Comparison of ENCODE assay signal across 8 mouse cellular contexts in the genomic region with DNA sequence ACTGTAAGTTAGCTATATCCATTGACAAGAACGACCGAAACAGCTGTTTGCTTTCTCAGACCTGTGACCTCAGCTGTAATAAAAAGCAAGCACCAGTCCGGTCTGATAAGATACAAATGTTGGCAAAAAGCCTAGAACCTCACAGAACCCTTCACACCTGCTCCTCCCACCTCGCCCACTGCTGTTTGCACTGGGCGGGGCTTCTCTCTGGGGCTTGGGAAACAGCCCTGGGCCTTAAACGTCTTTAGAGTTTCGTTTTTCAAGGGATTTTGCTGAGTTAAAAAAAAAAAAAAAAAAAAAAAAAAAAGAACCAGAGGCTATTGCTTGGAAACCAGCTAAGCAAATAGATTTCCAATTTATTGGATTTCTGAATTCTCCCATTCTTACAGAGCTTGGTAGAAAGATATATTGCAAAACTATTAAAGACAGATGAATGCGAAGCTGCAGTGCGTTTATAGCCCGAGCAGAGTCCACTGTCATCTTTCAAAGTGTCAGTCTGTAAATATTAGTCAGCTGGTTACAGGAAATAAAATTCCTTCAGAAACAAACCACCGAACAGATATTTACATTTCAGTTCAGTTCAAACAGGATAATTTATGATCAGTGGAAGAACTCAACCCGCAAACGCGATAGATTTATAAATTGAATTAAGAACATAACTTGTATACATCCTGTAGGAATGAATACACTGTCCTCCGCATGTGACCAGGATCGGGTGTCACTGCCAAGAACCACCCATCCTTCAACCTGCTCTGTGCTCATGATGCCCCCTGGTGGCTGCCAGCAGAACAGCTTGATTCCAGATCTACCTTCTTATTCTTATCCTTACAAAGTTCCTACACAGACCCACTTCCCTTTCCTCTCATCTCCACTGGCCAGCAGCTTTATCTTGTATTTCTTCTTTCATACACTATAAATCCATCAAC. TPM values are rescaled to one million over a fixed set of nuclear protein-coding genes. Genes with fewer than 3 reads are reported as not detected.
DNase-seq lines count a peak whose midpoint lies in the region; ATAC-seq and TF ChIP-seq lines count a peak whose summit lies in the region.

No protein-coding gene starts in this region.

- H3K9me3 ChIP-seq in ES-Bruce4 (replicated peaks; ENCODE audit: control insufficient read depth, insufficient read depth, low read length, poor library complexity, severe bottlenecking) = no peaks in the 10 kb centered on the region
- no peaks in the 10 kb centered on the region for H3K9me3 ChIP-seq in forebrain, embryonic 12.5 days
- no peaks in the 10 kb centered on the region for H3K9me3 ChIP-seq in heart, postnatal 0 days (replicated peaks; ENCODE audit: control insufficient read depth, low read length)
- H3K9me3 ChIP-seq in liver, embryonic 15.5 days (replicated peaks) = no peaks in the 10 kb centered on the region
- no peaks in the 10 kb centered on the region for H3K9me3 ChIP-seq in neural tube, embryonic 11.5 days (ENCODE audit: control insufficient read depth, low read length)
- H3K9me3 ChIP-seq in stomach, embryonic 16.5 days (replicated peaks; ENCODE audit: control insufficient read depth, low read length) = no peaks in the 10 kb centered on the region

- WGBS in forebrain, embryonic 12.5 days = 25% methylated on average over 16 of the region's 16 CpGs
- WGBS in heart, postnatal 0 days = 6% methylated on average over 16 of the region's 16 CpGs
- WGBS in liver, embryonic 15.5 days (ENCODE audit: insufficient replicate concordance) = 7% methylated on average over 16 of the region's 16 CpGs
- 24% methylated on average over 16 of the region's 16 CpGs for WGBS in neural tube, embryonic 11.5 days
- WGBS in stomach, embryonic 16.5 days = 7% methylated on average over 16 of the region's 16 CpGs

- peak; percentile 64; the same call in 1 of the 2 replicates for TF ChIP-seq EP300 in ES-Bruce4 (IDR thresholded peaks at IDR 0.05; ENCODE audit: insufficient read depth, low read depth, low read length)
- no peak for TF ChIP-seq EP300 in heart, postnatal 0 days (IDR thresholded peaks at IDR 0.05; ENCODE audit: low read depth)

- H3K9ac ChIP-seq in ES-Bruce4 (ENCODE audit: low read depth, poor library complexity, severe bottlenecking) = no peak overlapping the region
- no peak overlapping the region for H3K9ac ChIP-seq in forebrain, embryonic 12.5 days
- H3K9ac ChIP-seq in heart, postnatal 0 days (replicated peaks; ENCODE audit: low read depth, low read length) = no peak overlapping the region
- no peak overlapping the region for H3K9ac ChIP-seq in liver, embryonic 15.5 days
- H3K9ac ChIP-seq in neural tube, embryonic 11.5 days (ENCODE audit: low read length) = no peak overlapping the region
- no peak overlapping the region for H3K9ac ChIP-seq in stomach, embryonic 16.5 days (ENCODE audit: low read length)

- no peak for TF ChIP-seq POLR2A in ES-Bruce4 (IDR thresholded peaks at IDR 0.05; ENCODE audit: insufficient read depth, low read length)

- H3K4me3 ChIP-seq in ES-Bruce4 (ENCODE audit: low read depth, low read length) = no peak overlapping the region
- H3K4me3 ChIP-seq in forebrain, embryonic 12.5 days (replicated peaks) = no peak overlapping the region
- H3K4me3 ChIP-seq in heart, postnatal 0 days (ENCODE audit: low read depth, low read length) = peak overlapping the region; percentile 28
- H3K4me3 ChIP-seq in liver, embryonic 15.5 days (replicated peaks) = peak overlapping the region; percentile 39
- no peak overlapping the region for H3K4me3 ChIP-seq in neural tube, embryonic 11.5 days (ENCODE audit: low read depth, low read length)
- H3K4me3 ChIP-seq in stomach, embryonic 16.5 days (replicated peaks; ENCODE audit: low read length) = peak overlapping the region; percentile 34

- ATAC-seq in cerebellum, adult (ENCODE audit: insufficient number of reproducible peaks, low FRiP score, low TSS enrichment) = peak; percentile 83
- peak; percentile 70 for ATAC-seq in forebrain, embryonic 12.5 days (ENCODE audit: low FRiP score)
- peak; percentile 86 for ATAC-seq in heart, postnatal 0 days (ENCODE audit: insufficient read depth, low read depth)
- ATAC-seq in liver, embryonic 15.5 days (ENCODE audit: insufficient read depth) = peak; percentile 85
- peak; percentile 73; the same call in 1 of the 2 replicates for ATAC-seq in neural tube, embryonic 11.5 days (ENCODE audit: insufficient read depth, low FRiP score, low TSS enrichment)
- ATAC-seq in stomach, embryonic 16.5 days (ENCODE audit: insufficient read depth, low FRiP score) = peak; percentile 85

- no peaks in the 10 kb centered on the region for H3K4me1 ChIP-seq in ES-Bruce4 (ENCODE audit: control insufficient read depth, insufficient read depth, low read length)
- no peaks in the 10 kb centered on the region for H3K4me1 ChIP-seq in forebrain, embryonic 12.5 days
- H3K4me1 ChIP-seq in heart, postnatal 0 days (ENCODE audit: control insufficient read depth, insufficient read depth) = peaks cover 17% of the 10 kb centered on the region
- peaks cover 11% of the 10 kb centered on the region for H3K4me1 ChIP-seq in liver, embryonic 15.5 days (replicated peaks)
- no peaks in the 10 kb centered on the region for H3K4me1 ChIP-seq in neural tube, embryonic 11.5 days (ENCODE audit: control insufficient read depth, insufficient read depth, low read length)
- H3K4me1 ChIP-seq in stomach, embryonic 16.5 days (ENCODE audit: control insufficient read depth, insufficient read depth, low read length) = peaks cover 26% of the 10 kb centered on the region; the same call in 1 of the 2 replicates

- no peaks in the 10 kb centered on the region for H3K36me3 ChIP-seq in ES-Bruce4 (ENCODE audit: control insufficient read depth, insufficient read depth, low read length, poor library complexity, severe bottlenecking)
- no peaks in the 10 kb centered on the region for H3K36me3 ChIP-seq in forebrain, embryonic 12.5 days (replicated peaks)
- no peaks in the 10 kb centered on the region for H3K36me3 ChIP-seq in heart, postnatal 0 days (replicated peaks; ENCODE audit: control insufficient read depth, insufficient read depth, low read length)
- H3K36me3 ChIP-seq in liver, embryonic 15.5 days (replicated peaks) = no peaks in the 10 kb centered on the region
- H3K36me3 ChIP-seq in neural tube, embryonic 11.5 days (ENCODE audit: control insufficient read depth, insufficient read depth, low read length) = no peaks in the 10 kb centered on the region
- no peaks in the 10 kb centered on the region for H3K36me3 ChIP-seq in stomach, embryonic 16.5 days (ENCODE audit: control insufficient read depth, insufficient read depth, low read length)

- H3K4me2 ChIP-seq in forebrain, embryonic 12.5 days = no peak overlapping the region
- H3K4me2 ChIP-seq in heart, postnatal 0 days (ENCODE audit: low read depth, low read length) = peak overlapping the region; percentile 60
- H3K4me2 ChIP-seq in liver, embryonic 15.5 days = peak overlapping the region; percentile 68
- no peak overlapping the region for H3K4me2 ChIP-seq in neural tube, embryonic 11.5 days (ENCODE audit: low read depth)
- peak overlapping the region; percentile 52 for H3K4me2 ChIP-seq in stomach, embryonic 16.5 days (ENCODE audit: low read depth, low read length)

- TF ChIP-seq CTCF in ES-Bruce4 (IDR thresholded peaks at IDR 0.05; ENCODE audit: low read depth, low read length) = peak; percentile 98
- TF ChIP-seq CTCF in heart, postnatal 0 days (IDR thresholded peaks at IDR 0.05; ENCODE audit: low read depth) = peak; percentile 99

- H3K27ac ChIP-seq in ES-Bruce4 (ENCODE audit: insufficient read depth, low read length) = no peak overlapping the region
- H3K27ac ChIP-seq in forebrain, embryonic 12.5 days = no peak overlapping the region
- peak overlapping the region; percentile 35 for H3K27ac ChIP-seq in heart, postnatal 0 days (ENCODE audit: low read depth)
- H3K27ac ChIP-seq in liver, embryonic 15.5 days (replicated peaks) = 0 out of 2 replicates have a peak overlapping the region, but pooled peaks have one; percentile 41
- no peak overlapping the region for H3K27ac ChIP-seq in neural tube, embryonic 11.5 days (ENCODE audit: low read depth, low read length)
- H3K27ac ChIP-seq in stomach, embryonic 16.5 days (ENCODE audit: low read length) = peak overlapping the region; percentile 64

- peak; percentile 90 for DNase-seq in heart, postnatal 0 days (ENCODE audit: low spot score)
- DNase-seq in kidney, postnatal 36 days = peak; percentile 89 to 95
- DNase-seq in neural tube, embryonic 11.5 days (ENCODE audit: low spot score) = peak; percentile 76

- no peaks in the 10 kb centered on the region for H3K27me3 ChIP-seq in ES-Bruce4 (ENCODE audit: control insufficient read depth, insufficient read depth, low read length, poor library complexity, severe bottlenecking)
- H3K27me3 ChIP-seq in forebrain, embryonic 12.5 days = no peaks in the 10 kb centered on the region
- no peaks in the 10 kb centered on the region for H3K27me3 ChIP-seq in heart, postnatal 0 days (ENCODE audit: control insufficient read depth, insufficient read depth, low read length)
- H3K27me3 ChIP-seq in liver, embryonic 15.5 days = no peaks in the 10 kb centered on the region
- H3K27me3 ChIP-seq in neural tube, embryonic 11.5 days (ENCODE audit: control insufficient read depth, insufficient read depth, low read length) = no peaks in the 10 kb centered on the region
- H3K27me3 ChIP-seq in stomach, embryonic 16.5 days (ENCODE audit: control insufficient read depth, insufficient read depth, low read length) = no peaks in the 10 kb centered on the region

RNA-seq across cellular contexts. Expression of gene Mansc1, which starts 17.3 kb away (rescaled TPM):
- polyA plus RNA-seq in ES-Bruce4 (2011; ENCODE audit: insufficient read depth, insufficient read length, low read depth, missing spikeins) = 2.7 and 3.3 TPM in 2 replicates
- polyA plus RNA-seq in forebrain, embryonic 12.5 days (2016; fragmentation: Nextera tagmentation; extraction: Ambion mirVana) = 1.1 TPM in 2 replicates
- 8.8 and 17.0 TPM in 2 replicates for total RNA-seq in heart, postnatal 0 days (2014; rRNA removed; ENCODE audit: low replicate concordance)
- 7.3 and 7.4 TPM in 2 replicates for polyA plus RNA-seq in heart, postnatal 0 days (2015; fragmentation: Nextera tagmentation; extraction: Ambion mirVana)
- 0.86 and 0.90 TPM in 2 replicates for polyA plus RNA-seq in liver, embryonic 15.5 days (2015; fragmentation: Nextera tagmentation; extraction: Ambion mirVana)
- polyA plus RNA-seq in neural tube, embryonic 11.5 days (2014; fragmentation: Nextera tagmentation; extraction: Ambion mirVana) = 0.55 and 0.72 TPM in 2 replicates
- 9.9 and 13.5 TPM in 2 replicates for polyA plus RNA-seq in stomach, embryonic 16.5 days (2015; fragmentation: Nextera tagmentation; extraction: Ambion mirVana)

RNA-seq across cellular contexts. Expression of gene Borcs5, which starts 24.3 kb away (rescaled TPM):
- 4.8 and 5.7 TPM in 2 replicates for polyA plus RNA-seq in ES-Bruce4 (2011; ENCODE audit: insufficient read depth, insufficient read length, low read depth, missing spikeins)
- polyA plus RNA-seq in forebrain, embryonic 12.5 days (2016; fragmentation: Nextera tagmentation; extraction: Ambion mirVana) = 34.4 and 35.8 TPM in 2 replicates
- total RNA-seq in heart, postnatal 0 days (2014; rRNA removed; ENCODE audit: low replicate concordance) = 22.6 and 27.9 TPM in 2 replicates
- polyA plus RNA-seq in heart, postnatal 0 days (2015; fragmentation: Nextera tagmentation; extraction: Ambion mirVana) = 18.6 and 19.2 TPM in 2 replicates
- polyA plus RNA-seq in liver, embryonic 15.5 days (2015; fragmentation: Nextera tagmentation; extraction: Ambion mirVana) = 7.5 and 8.6 TPM in 2 replicates
- 27.8 and 32.1 TPM in 2 replicates for polyA plus RNA-seq in neural tube, embryonic 11.5 days (2014; fragmentation: Nextera tagmentation; extraction: Ambion mirVana)
- polyA plus RNA-seq in stomach, embryonic 16.5 days (2015; fragmentation: Nextera tagmentation; extraction: Ambion mirVana) = 16.5 and 17.7 TPM in 2 replicates

RNA-seq across cellular contexts. Expression of gene Lrp6, which starts 48.2 kb away (rescaled TPM):
- 46.3 and 53.8 TPM in 2 replicates for polyA plus RNA-seq in ES-Bruce4 (2011; ENCODE audit: insufficient read depth, insufficient read length, low read depth, missing spikeins)
- 32.0 and 33.3 TPM in 2 replicates for polyA plus RNA-seq in forebrain, embryonic 12.5 days (2016; fragmentation: Nextera tagmentation; extraction: Ambion mirVana)
- total RNA-seq in heart, postnatal 0 days (2014; rRNA removed; ENCODE audit: low replicate concordance) = 26.6 and 27.1 TPM in 2 replicates
- 15.8 and 15.9 TPM in 2 replicates for polyA plus RNA-seq in heart, postnatal 0 days (2015; fragmentation: Nextera tagmentation; extraction: Ambion mirVana)
- 7.2 and 8.0 TPM in 2 replicates for polyA plus RNA-seq in liver, embryonic 15.5 days (2015; fragmentation: Nextera tagmentation; extraction: Ambion mirVana)
- polyA plus RNA-seq in neural tube, embryonic 11.5 days (2014; fragmentation: Nextera tagmentation; extraction: Ambion mirVana) = 27.3 and 29.2 TPM in 2 replicates
- polyA plus RNA-seq in stomach, embryonic 16.5 days (2015; fragmentation: Nextera tagmentation; extraction: Ambion mirVana) = 16.8 and 17.4 TPM in 2 replicates

Comparison
In these comparisons a context has a peak if more than half of its experiments do, and no peak if none do; other contexts are left out.
1. H3K27ac ChIP-seq: peak in heart, postnatal 0 days (single experiment), liver, embryonic 15.5 days (single experiment) and stomach, embryonic 16.5 days (single experiment); none in ES-Bruce4 (single experiment), forebrain, embryonic 12.5 days (single experiment) and neural tube, embryonic 11.5 days (single experiment).
2. H3K4me3 ChIP-seq: peak in heart, postnatal 0 days (single experiment), liver, embryonic 15.5 days (single experiment) and stomach, embryonic 16.5 days (single experiment); none in ES-Bruce4 (single experiment), forebrain, embryonic 12.5 days (single experiment) and neural tube, embryonic 11.5 days (single experiment).
3. H3K4me2 ChIP-seq: peak in heart, postnatal 0 days (single experiment), liver, embryonic 15.5 days (single experiment) and stomach, embryonic 16.5 days (single experiment); none in forebrain, embryonic 12.5 days (single experiment) and neural tube, embryonic 11.5 days (single experiment).
4. Peak in every context shown above with its lines, with median percentiles within 50 percentile points of each other: ATAC-seq and DNase-seq.